Mouse (Mus musculus) brain, embryonic 14.5 days (tissue): ENCODE results near the gene Cox17.

Experiments used
- CTCF ChIP-seq: fragments of 200-500 bp; IDR thresholded peaks from 2 replicates; pipeline ENCODE4 v1.5.1; 2012; ENCODE audit warnings: inconsistent platforms, mild to moderate bottlenecking, moderate library complexity, borderline replicate concordance; ENCODE audit not compliant: insufficient read depth, insufficient read length; ENCODE audit errors: extremely low read depth
- POLR2A ChIP-seq: fragments of 200-500 bp; IDR thresholded peaks from 2 replicates; pipeline ENCODE4 v1.6.1; 2012; ENCODE audit warnings: mild to moderate bottlenecking, inconsistent platforms, borderline replicate concordance; ENCODE audit not compliant: poor library complexity, insufficient read depth, insufficient read length, severe bottlenecking; ENCODE audit errors: extremely low read depth

GRCm38 (mm10) chr16:38369431-38369830 is 22.6 kb downstream of the Cox17 start:
- no peak for TF ChIP-seq POLR2A
- TF ChIP-seq CTCF = no peak
